Mouse (Mus musculus) heart, embryonic 10.5 days (tissue): Measurements from ENCODE around the gene Pde4a. TPM values are rescaled to one million over a fixed set of nuclear protein-coding genes. Genes with fewer than 3 reads are reported as not detected.
A peak's percentile ranks its signal among the peaks of the same experiment; 100 is the strongest.
"Not testable (repeated sequence)": the region's sequence is repeated elsewhere in the genome, so short reads cannot be mapped to it uniquely, and the experiment has no call there.

ENCODE experiments used
- DNase-seq: peaks from one replicate; pipeline ENCODE4 v3.0.0-alpha.2; 2017; ENCODE audit warnings: low spot score
- H3K27ac ChIP-seq: fragments of 300-500 bp; sonication (generic); 2 replicates; pipeline ENCODE4 v1.5.1; 2016; ENCODE audit warnings: mild to moderate bottlenecking
- H3K27me3 ChIP-seq: fragments of 300-500 bp; sonication (generic); 2 replicates; pipeline ENCODE4 v1.6.1; 2016; ENCODE audit warnings: mild to moderate bottlenecking; ENCODE audit not compliant: poor library complexity, insufficient read depth, severe bottlenecking
- H3K36me3 ChIP-seq: fragments of 300-500 bp; sonication (generic); 2 replicates; pipeline ENCODE4 v1.6.1; 2016; ENCODE audit warnings: mild to moderate bottlenecking, moderate library complexity
- H3K4me1 ChIP-seq: fragments of 300-500 bp; sonication (generic); 2 replicates; pipeline ENCODE4 v1.6.1; 2016; ENCODE audit warnings: mild to moderate bottlenecking
- H3K4me3 ChIP-seq: fragments of 300-500 bp; sonication (generic); 2 replicates; pipeline ENCODE4 v1.5.1; 2016; ENCODE audit warnings: mild to moderate bottlenecking, moderate library complexity
- H3K9me3 ChIP-seq: fragments of 300-500 bp; sonication (generic); 2 replicates; pipeline ENCODE4 v1.6.1; 2016; ENCODE audit warnings: mild to moderate bottlenecking, moderate library complexity
- WGBS: fragments of 180-500 bp; shearing (Covaris S2); methylation state at CpG from one replicate; pipeline ENCODE4 v1.1.7; 2016; 5-methylcytosine and 5-hydroxymethylcytosine counted together
- polyA plus RNA-seq: library from polyadenylated mRNA; unstranded; fragments of >200 nt; fragmentation: Nextera tagmentation; extraction: Ambion mirVana; gene quantifications from 2 replicates; pipeline ENCODE4 v1.2.1, GENCODE M21; 2016

The Pde4a gene
- polyA plus RNA-seq, 1 experiment from 2014 or later = 7.5 TPM

GRCm38 (mm10) chr9:21220490-21221382, 55.2 kb downstream of the Pde4a start:
- Histone ChIP-seq H3K4me1 (peaks cover 29% of the 10 kb centered on the region), H3K36me3 (no peaks in the 10 kb centered on the region), H3K4me3 (peak overlapping the region; percentile 48), H3K27me3 (peaks cover 8% of the 10 kb centered on the region; the same call in 1 of the 2 replicates), H3K27ac (peak overlapping the region; percentile 83), H3K9me3 (0 out of 2 replicates have a peak, but pooled peaks cover 3% of the 10 kb centered on the region)
- DNase-seq = peak; percentile 97
- 9% methylated on average over 21 of the region's 21 CpGs for WGBS

GRCm38 (mm10) chr9:21221383-21221929, 55.9 kb downstream of the Pde4a start:
- Histone ChIP-seq H3K9me3 (0 out of 2 replicates have a peak, but pooled peaks cover 3% of the 10 kb centered on the region), H3K4me1 (peaks cover 27% of the 10 kb centered on the region), H3K4me3 (0 out of 2 replicates have a peak overlapping the region, but pooled peaks have one; percentile 48), H3K27me3 (peaks cover 8% of the 10 kb centered on the region; the same call in 1 of the 2 replicates), H3K36me3 (no peaks in the 10 kb centered on the region), H3K27ac (peak overlapping the region; percentile 83)
- 18% methylated on average over 7 of the region's 7 CpGs for WGBS
- DNase-seq = no peak

- H3K27ac ChIP-seq, H3K36me3 ChIP-seq, DNase-seq, H3K27me3 ChIP-seq, H3K4me3 ChIP-seq, H3K9me3 ChIP-seq: not testable (repeated sequence)
- peaks cover 36% of the 10 kb centered on the region for H3K4me1 ChIP-seq
- WGBS = 96% methylated on average over 2 of the region's 2 CpGs
Observed at GRCm38 (mm10) chr9:21223490-21223889, 58.0 kb downstream of the Pde4a start.

GRCm38 (mm10) chr9:21223906-21224305, 58.4 kb downstream of the Pde4a start:
- H3K9me3 ChIP-seq = 0 out of 2 replicates have a peak, but pooled peaks cover 3% of the 10 kb centered on the region
- H3K27ac ChIP-seq = no peak overlapping the region
- peaks cover 36% of the 10 kb centered on the region for H3K4me1 ChIP-seq
- WGBS = 82% methylated on average over 6 of the region's 6 CpGs
- no peak for DNase-seq
- no peak overlapping the region for H3K4me3 ChIP-seq
- H3K27me3 ChIP-seq = no peaks in the 10 kb centered on the region
- 0 out of 2 replicates have a peak, but pooled peaks cover 3% of the 10 kb centered on the region for H3K36me3 ChIP-seq

- Histone ChIP-seq H3K27me3 (no peaks in the 10 kb centered on the region), H3K4me1 (peaks cover 36% of the 10 kb centered on the region), H3K27ac (peak overlapping the region; percentile 88), H3K4me3 (peak overlapping the region; percentile 58), H3K9me3 (0 out of 2 replicates have a peak, but pooled peaks cover 3% of the 10 kb centered on the region), H3K36me3 (peaks cover 11% of the 10 kb centered on the region)
- DNase-seq = no peak
- 18% methylated on average over 26 of the region's 26 CpGs for WGBS
Observed at GRCm38 (mm10) chr9:21224576-21225414, 59.3 kb downstream of the Pde4a start.

GRCm38 (mm10) chr9:21225415-21225758, 59.9 kb downstream of the Pde4a start:
- no peak for DNase-seq
- 13% methylated on average over 7 of the region's 7 CpGs for WGBS
- Histone ChIP-seq H3K36me3 (peaks cover 17% of the 10 kb centered on the region), H3K4me1 (peaks cover 35% of the 10 kb centered on the region), H3K9me3 (0 out of 2 replicates have a peak, but pooled peaks cover 3% of the 10 kb centered on the region), H3K27me3 (no peaks in the 10 kb centered on the region), H3K27ac (peak overlapping the region; percentile 88), H3K4me3 (peak overlapping the region; percentile 58)

GRCm38 (mm10) chr9:21227342-21227741, 61.8 kb downstream of the Pde4a start:
- Histone ChIP-seq H3K27me3 (no peaks in the 10 kb centered on the region), H3K27ac (peak overlapping the region; percentile 85)
- DNase-seq = no peak

GRCm38 (mm10) chr9:21231551-21231950, 66.0 kb downstream of the Pde4a start:
- Histone ChIP-seq H3K27me3 (no peaks in the 10 kb centered on the region), H3K4me1 (peaks cover 21% of the 10 kb centered on the region), H3K36me3 (peaks cover 73% of the 10 kb centered on the region), H3K27ac (no peak overlapping the region), H3K9me3 (no peaks in the 10 kb centered on the region), H3K4me3 (no peak overlapping the region)
- 46% methylated on average over 23 of the region's 23 CpGs for WGBS
- no peak for DNase-seq

More at GRCm38 (mm10) chr9:21227342-21227741, 61.8 kb downstream of the Pde4a start:
- H3K4me3 ChIP-seq = peak overlapping the region; percentile 52
- H3K4me1 ChIP-seq = peaks cover 25% of the 10 kb centered on the region
- WGBS = 14% methylated on average over 16 of the region's 16 CpGs
- H3K36me3 ChIP-seq = peaks cover 33% of the 10 kb centered on the region
- 0 out of 2 replicates have a peak, but pooled peaks cover 3% of the 10 kb centered on the region for H3K9me3 ChIP-seq

GRCm38 (mm10) chr9:21232867-21233266, 67.4 kb downstream of the Pde4a start:
- Histone ChIP-seq H3K9me3 (no peaks in the 10 kb centered on the region), H3K27me3 (no peaks in the 10 kb centered on the region), H3K4me1 (peaks cover 27% of the 10 kb centered on the region), H3K27ac (no peak overlapping the region), H3K4me3 (no peak overlapping the region), H3K36me3 (peaks cover 78% of the 10 kb centered on the region)
- WGBS = 85% methylated on average over 5 of the region's 5 CpGs
- DNase-seq = no peak

GRCm38 (mm10) chr9:21233366-21233765, 67.9 kb downstream of the Pde4a start:
- 88% methylated on average over 29 of the region's 29 CpGs for WGBS

GRCm38 (mm10) chr9:21233805-21234204, 68.3 kb downstream of the Pde4a start:
- H3K27me3 ChIP-seq = no peaks in the 10 kb centered on the region
- peaks cover 76% of the 10 kb centered on the region for H3K36me3 ChIP-seq
- H3K4me3 ChIP-seq = no peak overlapping the region
- peaks cover 25% of the 10 kb centered on the region for H3K4me1 ChIP-seq
- no peaks in the 10 kb centered on the region for H3K9me3 ChIP-seq
- DNase-seq = no peak
- WGBS = 82% methylated on average over 28 of the region's 28 CpGs
- no peak overlapping the region for H3K27ac ChIP-seq

More at GRCm38 (mm10) chr9:21233366-21233765, 67.9 kb downstream of the Pde4a start:
- Histone ChIP-seq H3K27me3 (no peaks in the 10 kb centered on the region), H3K4me3 (no peak overlapping the region), H3K36me3 (peaks cover 78% of the 10 kb centered on the region), H3K27ac (no peak overlapping the region), H3K9me3 (no peaks in the 10 kb centered on the region), H3K4me1 (peaks cover 25% of the 10 kb centered on the region)
- DNase-seq = no peak

GRCm38 (mm10) chr9:21235341-21235740, 69.8 kb downstream of the Pde4a start:
- no peak overlapping the region for H3K4me3 ChIP-seq
- H3K36me3 ChIP-seq = peaks cover 62% of the 10 kb centered on the region
- H3K27me3 ChIP-seq = 0 out of 2 replicates have a peak, but pooled peaks cover 2% of the 10 kb centered on the region
- no peak overlapping the region for H3K27ac ChIP-seq
- peaks cover 30% of the 10 kb centered on the region for H3K4me1 ChIP-seq
- WGBS = 86% methylated on average over 4 of the region's 4 CpGs
- H3K9me3 ChIP-seq = no peaks in the 10 kb centered on the region
- no peak for DNase-seq
